Mouse (Mus musculus): Measurements from ENCODE around the gene Armh2. TPM values are rescaled to one million over a fixed set of nuclear protein-coding genes. Genes with fewer than 3 reads are reported as not detected.
"Not testable (repeated sequence)": the region's sequence is repeated elsewhere in the genome, so short reads cannot be mapped to it uniquely, and the experiment has no call there.

Armh2 gene
- polyA plus RNA-seq, 1 experiment, result 0.46 TPM

GRCm38 (mm10) chr13:24751396-24751795, 10.4 kb downstream of the Armh2 start:
- TF ChIP-seq CTCF (IDR thresholded peaks at IDR 0.05; ENCODE audit: extremely low read depth, insufficient read depth, low read length), result no peak
- no peak for TF ChIP-seq POLR2A (IDR thresholded peaks at IDR 0.05; ENCODE audit: extremely low read depth, insufficient read depth, low read length)
- Histone ChIP-seq H3K27ac (ENCODE audit: insufficient read depth, low read length) (no peak overlapping the region), H3K4me1 (ENCODE audit: control insufficient read depth, insufficient read depth, low read length) (no peaks in the 10 kb centered on the region), H3K4me3 (ENCODE audit: insufficient read depth, low read length) (no peak overlapping the region)

GRCm38 (mm10) chr13:24756756-24757155, 15.7 kb downstream of the Armh2 start:
- H3K4me3 ChIP-seq (ENCODE audit: insufficient read depth, low read length), result no peak overlapping the region
- TF ChIP-seq POLR2A (IDR thresholded peaks at IDR 0.05; ENCODE audit: extremely low read depth, insufficient read depth, low read length), result no peak
- no peak for TF ChIP-seq CTCF (IDR thresholded peaks at IDR 0.05; ENCODE audit: extremely low read depth, insufficient read depth, low read length)
- no peaks in the 10 kb centered on the region for H3K4me1 ChIP-seq (ENCODE audit: control insufficient read depth, insufficient read depth, low read length)
- H3K27ac ChIP-seq (ENCODE audit: insufficient read depth, low read length), result no peak overlapping the region

GRCm38 (mm10) chr13:24757820-24758564, 17.0 kb downstream of the Armh2 start:
- no peak overlapping the region for H3K4me3 ChIP-seq (ENCODE audit: insufficient read depth, low read length)
- H3K27ac ChIP-seq (ENCODE audit: insufficient read depth, low read length), result no peak overlapping the region
- TF ChIP-seq POLR2A (IDR thresholded peaks at IDR 0.05; ENCODE audit: extremely low read depth, insufficient read depth, low read length) (no peak), CTCF (IDR thresholded peaks at IDR 0.05; ENCODE audit: extremely low read depth, insufficient read depth, low read length) (no peak)
- H3K4me1 ChIP-seq (ENCODE audit: control insufficient read depth, insufficient read depth, low read length), result no peaks in the 10 kb centered on the region

GRCm38 (mm10) chr13:24759451-24759850, 18.4 kb downstream of the Armh2 start:
- Histone ChIP-seq H3K4me1 (ENCODE audit: control insufficient read depth, insufficient read depth, low read length) (no peaks in the 10 kb centered on the region), H3K27ac (ENCODE audit: insufficient read depth, low read length) (no peak overlapping the region), H3K4me3 (ENCODE audit: insufficient read depth, low read length) (no peak overlapping the region)
- no peak for TF ChIP-seq POLR2A (IDR thresholded peaks at IDR 0.05; ENCODE audit: extremely low read depth, insufficient read depth, low read length)
- TF ChIP-seq CTCF (IDR thresholded peaks at IDR 0.05; ENCODE audit: extremely low read depth, insufficient read depth, low read length), result no peak

DNA sequence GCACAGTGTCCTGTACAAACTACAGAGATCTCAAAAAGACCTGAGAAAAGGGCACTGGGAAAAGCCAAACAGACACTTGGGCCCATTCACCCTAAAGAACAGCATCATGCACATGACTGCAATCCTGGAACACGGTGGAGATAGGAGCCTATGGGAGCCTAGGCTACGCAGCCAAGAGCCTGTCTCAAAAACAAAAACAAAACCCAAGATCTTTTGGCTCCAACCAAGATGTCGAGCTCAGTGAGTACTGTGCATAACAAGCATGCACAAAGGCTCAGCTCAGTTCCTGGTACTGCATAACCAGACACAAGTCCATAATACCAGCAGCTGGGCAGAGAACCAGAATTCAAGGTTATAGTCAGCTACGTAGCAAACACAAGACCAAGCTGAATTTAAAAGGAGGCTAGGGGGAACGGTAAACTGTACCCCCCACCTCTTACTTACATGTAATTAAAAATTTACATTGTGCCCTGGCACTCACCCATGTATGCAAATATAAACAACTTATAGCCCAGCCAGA, 19.4 kb downstream of the Armh2 start:
- H3K4me3 ChIP-seq (ENCODE audit: insufficient read depth, low read length), result no peak overlapping the region
- H3K4me1 ChIP-seq (ENCODE audit: control insufficient read depth, insufficient read depth, low read length), result no peaks in the 10 kb centered on the region
- H3K27ac ChIP-seq (ENCODE audit: insufficient read depth, low read length), result no peak overlapping the region
- TF ChIP-seq CTCF (IDR thresholded peaks at IDR 0.05; ENCODE audit: extremely low read depth, insufficient read depth, low read length), result no peak
- TF ChIP-seq POLR2A (IDR thresholded peaks at IDR 0.05; ENCODE audit: extremely low read depth, insufficient read depth, low read length), result no peak

DNA sequence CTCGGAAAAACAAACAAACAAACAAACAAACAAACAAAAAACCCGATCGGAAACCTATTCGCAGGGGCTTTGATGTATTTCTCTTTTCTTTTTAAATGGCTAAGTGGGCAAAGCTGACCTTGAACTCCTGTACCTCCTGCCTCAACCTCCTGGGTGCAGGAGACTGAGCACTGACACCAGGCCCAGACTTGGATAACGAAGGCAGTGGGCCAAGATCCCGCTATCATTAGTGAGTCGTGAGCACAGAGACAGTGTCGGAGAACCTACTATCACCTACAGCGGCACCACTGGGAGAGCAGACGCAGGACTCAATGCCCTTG, 20.0 kb downstream of the Armh2 start:
- peak overlapping the region; percentile 48 for H3K4me3 ChIP-seq (ENCODE audit: insufficient read depth, low read length)
- TF ChIP-seq CTCF (IDR thresholded peaks at IDR 0.05; ENCODE audit: extremely low read depth, insufficient read depth, low read length) (no peak), POLR2A (IDR thresholded peaks at IDR 0.05; ENCODE audit: extremely low read depth, insufficient read depth, low read length) (no peak)
- H3K4me1 ChIP-seq (ENCODE audit: control insufficient read depth, insufficient read depth, low read length), result no peaks in the 10 kb centered on the region
- H3K27ac ChIP-seq (ENCODE audit: insufficient read depth, low read length), result no peak overlapping the region

- Histone ChIP-seq H3K27ac (ENCODE audit: insufficient read depth, low read length) (no peak within 1 kb of the TSS), H3K4me3 (ENCODE audit: insufficient read depth, low read length) (peak within 1 kb of the TSS; percentile 48), H3K4me1 (ENCODE audit: control insufficient read depth, insufficient read depth, low read length) (no peaks in the 10 kb centered on the region)
- TF ChIP-seq CTCF (IDR thresholded peaks at IDR 0.05; ENCODE audit: extremely low read depth, insufficient read depth, low read length) (no peak), POLR2A (IDR thresholded peaks at IDR 0.05; ENCODE audit: extremely low read depth, insufficient read depth, low read length) (peak; percentile 73)
Observed at GRCm38 (mm10) chr13:24761403-24762227, 20.6 kb downstream of the Armh2 start, which contains the start of gene Gmnn. Gene Gmnn, minus strand, starts transcription at chr13:24761923.

DNA sequence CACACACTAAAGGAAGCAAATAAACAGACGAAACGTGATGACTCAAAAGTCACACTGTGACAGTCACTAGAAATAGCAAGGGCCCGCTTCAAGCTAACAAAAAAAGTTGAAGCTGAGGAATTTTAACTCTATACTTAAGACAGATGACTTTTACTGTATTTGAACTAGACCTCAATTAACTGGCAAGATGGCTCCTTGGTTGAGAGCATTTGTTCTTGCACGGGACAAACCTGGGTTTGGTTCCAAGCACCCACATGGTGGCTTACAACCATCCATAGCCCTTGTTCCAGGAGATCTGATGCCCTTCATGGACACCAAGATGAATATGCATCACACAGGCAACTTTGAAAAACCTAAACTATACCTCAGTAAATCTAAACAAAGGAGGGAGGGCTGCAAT, 21.2 kb downstream of the Armh2 start:
- TF ChIP-seq CTCF (IDR thresholded peaks at IDR 0.05; ENCODE audit: extremely low read depth, insufficient read depth, low read length), result no peak
- no peak for TF ChIP-seq POLR2A (IDR thresholded peaks at IDR 0.05; ENCODE audit: extremely low read depth, insufficient read depth, low read length)
- H3K27ac ChIP-seq (ENCODE audit: insufficient read depth, low read length), result no peak overlapping the region

DNA sequence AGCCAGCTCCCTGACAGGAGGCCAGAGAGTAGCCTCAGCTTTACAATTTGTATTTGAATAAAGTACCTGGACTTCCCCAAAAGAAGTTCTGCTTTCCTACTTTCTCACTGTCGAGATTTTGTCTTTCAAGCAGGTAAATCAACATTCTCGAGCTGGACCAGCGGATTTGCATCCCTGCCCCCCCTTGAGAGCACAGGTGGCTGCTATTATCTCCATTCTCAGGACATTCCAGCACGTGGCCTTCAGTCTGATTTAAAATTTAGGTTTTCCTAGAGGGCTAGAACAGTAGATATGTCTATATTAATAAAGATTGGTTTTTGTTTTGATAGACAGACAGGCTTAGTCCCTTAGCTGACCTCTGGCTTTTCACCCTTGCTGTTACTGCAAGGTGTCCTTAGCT, 26.8 kb downstream of the Armh2 start:
- not testable (repeated sequence) for H3K4me3 ChIP-seq (ENCODE audit: insufficient read depth, low read length); H3K4me1 ChIP-seq (ENCODE audit: control insufficient read depth, insufficient read depth, low read length); H3K27ac ChIP-seq (ENCODE audit: insufficient read depth, low read length)

More for the DNA sequence above, 21.2 kb downstream of the Armh2 start:
- H3K4me3 ChIP-seq (ENCODE audit: insufficient read depth, low read length), result peak overlapping the region; percentile 48
- H3K4me1 ChIP-seq (ENCODE audit: control insufficient read depth, insufficient read depth, low read length), result no peaks in the 10 kb centered on the region

DNA sequence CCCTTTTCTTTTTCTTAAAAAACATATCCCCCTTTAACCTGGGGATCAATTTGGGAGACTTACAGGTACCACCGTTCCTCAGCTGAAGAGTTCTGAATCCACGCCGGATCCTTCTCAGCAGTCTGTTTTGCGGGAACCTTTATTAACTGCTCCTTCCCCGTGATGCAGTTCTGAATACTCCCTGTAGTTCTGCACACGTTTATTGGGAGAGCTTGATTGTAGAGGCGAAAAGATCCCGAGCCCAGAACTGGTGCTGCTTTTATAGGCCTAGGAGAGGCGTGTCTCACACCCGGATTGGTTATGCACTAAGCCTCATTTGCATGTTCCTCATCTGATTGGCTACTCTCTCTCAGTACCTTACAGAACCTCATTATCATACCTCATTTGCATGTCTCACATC, 30.4 kb downstream of the Armh2 start:
- not testable (repeated sequence) for H3K4me1 ChIP-seq (ENCODE audit: control insufficient read depth, insufficient read depth, low read length); H3K4me3 ChIP-seq (ENCODE audit: insufficient read depth, low read length); H3K27ac ChIP-seq (ENCODE audit: insufficient read depth, low read length)

Data from cortical plate, adult 2 months (tissue).